Mouse (Mus musculus) cerebellum, adult 18-20 months (tissue): ENCODE data around the gene Ppp5c.

Source experiments
- DNase-seq, 2 experiments: peaks; one replicate each; pipeline ENCODE4 v3.0.0; 2021

Ppp5c gene

GRCm38 (mm10) chr7:17050933-17051594 is 23.3 kb upstream of the Ppp5c start:
- DNase-seq: peak; percentile 75 to 83

- no peak for DNase-seq
These were observed 22.8 kb upstream of the Ppp5c start for GRCm38 (mm10) chr7:17050491-17050890.

DNA sequence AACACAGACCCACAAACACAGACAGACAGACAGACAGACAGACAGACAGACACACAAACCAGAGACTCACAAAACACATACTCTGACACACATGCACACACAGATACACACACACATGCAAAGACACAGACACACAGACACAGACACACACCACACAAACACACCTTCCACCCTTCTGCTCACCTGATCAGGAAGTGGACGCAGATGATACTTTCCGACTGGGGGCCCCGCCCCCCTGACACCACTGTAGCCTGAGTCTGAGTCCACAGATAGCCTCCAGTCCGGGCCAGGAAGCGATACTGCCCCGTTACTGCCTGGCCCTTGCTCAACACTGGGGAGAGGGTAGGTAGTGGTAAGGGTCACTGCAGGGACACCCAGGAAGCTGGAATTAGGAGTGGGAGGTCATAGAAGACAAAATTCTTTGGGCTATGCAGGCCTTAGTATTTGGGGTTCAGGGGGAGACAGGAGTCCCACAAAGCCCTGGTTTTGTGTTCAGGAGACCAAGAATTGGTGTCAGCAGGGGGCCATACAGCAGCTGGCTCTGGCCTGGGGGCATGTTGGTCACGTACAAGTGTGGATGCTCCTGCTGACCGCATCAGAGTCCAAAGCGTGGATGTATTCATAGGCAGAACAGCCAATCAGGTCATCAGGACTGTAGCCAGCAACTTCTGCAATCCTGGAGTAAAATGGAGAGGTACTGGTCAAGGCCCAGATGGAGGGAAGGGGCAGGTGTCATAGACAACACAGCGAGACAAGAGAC is 20.9 kb upstream of the Ppp5c start:
- DNase-seq: no peak

DNA sequence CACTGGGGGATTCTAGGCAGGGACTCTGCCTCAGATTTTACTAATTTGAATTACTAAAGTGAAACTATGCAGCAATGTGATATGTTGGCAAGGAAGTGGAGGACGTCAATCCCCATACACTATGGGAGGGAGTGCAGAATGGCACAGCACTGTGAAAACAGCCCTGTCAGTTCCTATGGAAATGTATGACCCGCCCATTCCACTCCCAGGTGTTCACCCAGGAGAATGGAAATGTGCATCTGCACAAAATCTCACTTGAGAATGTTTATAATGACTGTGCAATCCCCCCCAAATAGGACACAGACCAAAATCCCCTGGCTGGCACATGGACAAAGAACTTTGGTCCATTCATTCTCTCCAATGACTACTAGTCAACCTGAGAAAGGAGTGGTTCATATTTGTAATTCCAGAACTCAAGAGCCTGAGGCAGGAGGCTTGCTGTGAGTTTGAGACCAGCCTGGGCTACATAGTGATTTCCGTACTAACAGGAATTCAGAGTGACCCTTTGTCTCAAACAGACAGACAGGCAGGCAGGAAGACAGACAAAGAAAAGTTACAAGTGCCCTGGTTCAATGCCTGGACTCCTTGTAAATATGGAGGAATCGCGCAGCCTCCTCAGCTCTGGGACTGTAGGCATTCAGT is 19.4 kb upstream of the Ppp5c start:
- DNase-seq: no peak

DNA sequence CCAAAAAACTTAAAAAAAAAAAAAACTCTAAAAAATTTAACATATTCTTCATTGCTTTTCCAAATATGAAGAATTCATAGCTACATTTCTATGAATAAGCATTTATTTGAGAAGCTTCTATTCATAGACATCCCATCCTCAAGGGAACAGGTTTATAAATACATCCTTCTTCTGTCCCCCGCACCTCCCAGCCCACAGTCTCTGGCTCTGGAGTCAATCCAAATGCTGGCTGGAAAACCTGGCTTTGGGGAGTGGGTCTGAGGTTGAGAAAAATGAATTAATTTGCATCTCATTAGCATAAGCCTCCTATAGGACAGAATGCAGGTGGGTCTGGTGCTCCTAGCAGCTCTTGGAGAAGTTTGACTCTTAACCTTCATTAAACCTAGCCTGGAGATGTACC is 18.0 kb upstream of the Ppp5c start:
- DNase-seq: no peak

GRCm38 (mm10) chr7:17039373-17039772 is 11.6 kb upstream of the Ppp5c start:
- DNase-seq: no peak

DNA sequence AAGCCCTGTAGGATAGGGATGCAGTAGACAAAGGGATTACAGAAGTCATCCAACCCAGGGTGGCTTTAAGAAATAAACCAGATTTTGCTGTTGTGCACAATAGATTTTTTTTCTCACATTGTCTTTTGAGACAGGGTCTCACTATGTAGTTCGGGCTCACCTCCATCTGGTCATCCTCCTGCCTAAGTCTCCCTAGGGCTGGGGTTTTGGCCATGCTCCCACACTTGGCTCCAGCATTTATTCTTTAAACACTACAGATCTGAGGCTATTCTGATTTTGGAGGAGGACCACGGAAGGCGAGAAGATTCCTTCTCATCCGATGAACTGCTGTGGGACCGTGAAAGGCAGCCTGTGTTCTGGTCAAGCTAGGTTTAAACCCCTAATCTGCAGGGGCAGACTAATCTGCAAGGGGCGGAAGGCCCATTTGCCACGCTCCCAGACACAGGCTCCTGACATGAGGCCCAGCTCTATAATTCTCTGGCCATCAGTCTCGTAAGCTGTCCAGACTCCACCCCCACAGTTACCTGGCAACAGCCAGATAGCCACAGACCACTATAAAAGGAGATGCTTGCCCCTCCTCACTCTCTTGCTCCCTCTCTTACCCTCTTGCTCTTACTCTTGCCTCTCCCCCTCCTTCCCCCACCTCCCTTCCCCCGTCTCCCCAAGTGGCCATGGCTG is 10.4 kb upstream of the Ppp5c start:
- no peak for DNase-seq

- no peak for DNase-seq
These were observed 2.5 kb upstream of the Ppp5c start for GRCm38 (mm10) chr7:17030239-17030638.

- no peak for DNase-seq
These were observed 1.2 kb upstream of the Ppp5c start for GRCm38 (mm10) chr7:17028923-17029322.

GRCm38 (mm10) chr7:17026710-17027587 is 775 bp downstream of the Ppp5c start:
- peak; percentile 76 to 78 for DNase-seq

DNA sequence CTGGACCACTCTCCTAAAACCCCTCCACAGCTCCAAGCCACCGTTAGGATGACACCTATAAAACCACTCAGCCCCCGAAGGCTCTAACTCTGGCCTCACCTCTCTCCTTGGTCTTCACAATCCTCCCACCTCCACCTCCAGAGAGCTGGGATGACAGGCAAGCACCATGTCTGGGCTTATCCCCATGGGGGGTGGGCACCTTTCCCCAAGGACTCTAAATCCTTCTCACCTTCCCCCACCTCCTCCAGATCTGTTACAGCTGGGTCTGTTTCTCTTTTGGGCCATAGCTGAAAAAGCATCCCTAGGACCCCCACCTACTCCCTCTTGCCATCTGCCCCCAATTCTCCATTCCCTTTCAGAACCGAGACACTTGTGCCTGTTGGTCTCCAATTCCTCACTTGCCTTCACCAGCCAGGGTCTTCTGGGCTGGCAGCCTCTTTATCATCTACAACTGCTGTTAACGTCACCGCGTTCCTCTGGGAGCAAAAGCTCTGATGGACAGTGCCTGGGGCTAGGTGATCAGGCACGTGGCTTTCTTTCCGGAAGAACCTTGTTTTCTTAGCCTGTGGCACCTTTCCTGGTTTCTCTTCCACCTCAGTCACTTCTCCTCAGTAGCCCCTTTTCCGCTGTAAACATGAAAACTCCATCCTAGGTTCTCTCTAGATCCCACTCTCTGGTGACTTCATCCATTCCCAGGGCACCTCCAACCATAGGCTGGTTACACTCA is 1.7 kb downstream of the Ppp5c start:
- DNase-seq: peak in 1 of 2 experiments; percentile 33

DNA sequence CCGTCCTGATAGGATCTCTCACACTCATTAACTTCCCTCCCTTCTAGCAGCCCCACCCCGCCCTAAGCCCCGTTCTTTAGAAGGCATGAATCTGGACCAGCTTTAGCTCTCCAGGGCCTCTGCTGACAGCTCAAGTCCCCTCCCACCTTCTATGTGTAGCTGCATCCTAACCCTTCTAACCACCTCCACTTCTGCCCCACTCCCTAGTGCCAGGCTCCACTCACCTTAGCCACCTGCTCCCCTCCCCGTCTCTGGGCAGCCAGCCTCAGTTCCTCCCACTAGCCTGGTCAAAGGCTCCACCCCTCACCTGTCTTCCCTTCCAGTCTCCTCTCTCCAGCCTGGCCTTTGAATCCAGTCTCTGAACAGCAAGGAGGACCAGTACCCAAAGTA is 2.2 kb downstream of the Ppp5c start:
- peak in 1 of 2 experiments; percentile 35 for DNase-seq

DNA sequence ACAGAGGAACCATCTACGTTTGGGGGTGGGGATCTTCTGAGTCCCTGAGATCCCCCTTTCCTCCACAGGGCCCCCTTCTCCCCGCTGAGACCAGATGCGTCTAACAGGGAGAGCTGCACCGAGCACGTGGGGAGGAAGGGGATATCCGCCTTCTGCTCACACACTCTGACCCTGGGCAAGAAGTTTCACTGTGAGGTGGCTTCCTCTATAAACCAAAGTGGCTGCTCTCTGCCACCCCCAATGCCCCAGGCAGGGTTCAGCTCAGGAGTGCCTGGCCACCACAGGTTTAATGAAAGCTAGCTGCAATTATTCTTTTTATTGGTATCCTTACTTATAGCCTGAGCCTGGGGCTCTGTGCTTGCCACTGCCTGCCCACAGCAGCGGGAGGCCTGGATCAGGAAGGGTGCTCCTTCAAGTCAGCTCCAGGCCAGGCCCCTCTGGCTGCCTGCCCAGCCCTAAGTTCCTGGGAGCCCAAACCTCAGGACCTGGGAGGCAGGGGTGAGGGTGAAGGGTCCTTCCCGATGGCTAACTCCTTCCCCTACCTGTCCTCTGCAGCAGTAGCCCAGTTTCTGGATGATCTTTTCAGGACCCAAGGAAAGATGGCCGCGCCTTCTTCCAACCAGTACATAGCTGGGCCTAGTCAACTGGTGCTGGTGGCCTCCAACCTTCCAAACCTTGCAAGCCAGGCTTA is 2.8 kb downstream of the Ppp5c start:
- peak in 1 of 2 experiments; percentile 48 for DNase-seq

DNA sequence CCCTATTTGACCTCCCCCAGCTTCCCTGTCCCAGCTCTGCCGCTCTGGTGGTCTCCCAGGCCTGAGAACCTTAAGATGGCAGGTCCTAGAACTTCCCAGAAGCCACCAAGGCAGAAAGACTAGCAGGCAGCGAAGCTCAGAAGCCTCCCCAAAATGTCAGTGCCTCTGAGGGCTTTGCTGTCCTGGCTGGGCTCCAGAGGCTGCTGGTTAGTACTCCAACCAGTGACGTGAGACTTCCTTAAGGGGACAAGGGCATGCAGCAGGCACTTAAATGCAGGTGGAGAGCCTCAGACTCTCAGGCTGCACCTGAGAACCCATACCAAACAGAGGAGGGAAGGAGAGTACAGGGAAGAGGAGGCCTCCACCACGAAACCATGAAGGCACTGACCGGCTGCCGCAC is 3.6 kb downstream of the Ppp5c start:
- peak; percentile 62 to 63 for DNase-seq

GRCm38 (mm10) chr7:17023701-17024100 is 4.0 kb downstream of the Ppp5c start:
- no peak for DNase-seq

DNA sequence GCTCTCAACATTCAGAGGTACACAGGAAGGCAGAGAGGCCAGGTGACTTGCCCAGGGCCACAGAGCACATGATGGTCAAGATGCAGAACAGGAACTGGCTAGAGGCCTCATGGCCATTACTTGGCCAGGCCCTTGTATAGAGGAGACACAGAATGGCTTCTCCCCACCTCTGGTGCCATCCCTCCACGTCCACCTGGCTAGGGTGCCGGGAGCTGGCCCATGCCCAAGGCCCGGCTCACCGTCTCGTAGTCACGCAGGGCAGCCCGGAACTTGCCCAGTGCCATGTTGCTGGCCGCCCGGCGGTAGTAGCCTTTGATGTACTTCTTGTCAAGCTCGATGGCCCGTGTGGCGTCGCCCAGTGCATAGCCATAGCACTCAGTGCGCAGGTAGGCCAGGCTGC is 5.5 kb downstream of the Ppp5c start:
- peak; percentile 55 to 67 for DNase-seq

DNA sequence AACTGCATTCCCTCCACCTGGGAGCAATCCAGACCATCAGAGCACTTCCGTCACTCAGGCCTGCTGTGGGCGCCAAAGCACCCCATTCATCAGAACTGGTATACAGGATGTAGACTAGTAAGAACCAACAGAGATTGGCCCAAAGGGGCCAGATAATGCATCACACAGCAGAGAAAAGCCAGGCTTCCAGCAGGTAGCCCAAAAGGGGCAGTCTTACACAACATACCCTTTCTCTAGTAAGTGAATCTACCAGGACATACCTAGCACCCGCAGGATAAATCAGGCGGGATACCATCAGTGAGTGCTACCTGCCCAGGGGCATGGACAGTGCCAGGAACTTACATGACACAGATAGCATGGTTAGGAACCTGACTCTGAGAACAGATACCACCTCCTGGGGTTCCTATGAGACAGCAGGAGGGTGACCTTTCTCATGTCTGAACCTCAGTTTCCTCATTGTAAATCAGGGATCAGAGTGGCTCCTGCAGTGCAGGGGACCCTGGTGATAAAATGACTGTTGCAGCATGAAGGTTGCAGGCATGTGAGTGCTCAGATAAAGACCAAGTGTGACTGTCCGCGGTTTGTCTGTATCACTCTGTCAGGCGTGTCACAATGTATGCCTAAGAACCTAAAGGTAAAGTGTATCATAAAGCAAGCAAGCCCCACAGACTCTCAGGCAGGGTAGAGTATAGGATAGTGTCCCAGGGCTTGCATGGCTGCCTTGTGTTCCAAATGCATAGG is 8.1 kb downstream of the Ppp5c start:
- peak in 1 of 2 experiments; percentile 33 for DNase-seq

- DNase-seq: peak in 1 of 2 experiments; percentile 14
These were observed 9.8 kb downstream of the Ppp5c start for GRCm38 (mm10) chr7:17017921-17018320.

GRCm38 (mm10) chr7:17017036-17017435 is 10.7 kb downstream of the Ppp5c start:
- DNase-seq: peak; percentile 98 to 99

- peak; percentile 53 to 62 for DNase-seq
These were observed 12.3 kb downstream of the Ppp5c start for GRCm38 (mm10) chr7:17015381-17015780.
